Mouse (Mus musculus) neural tube, embryonic 15.5 days (tissue): ENCODE measurements at regions not wholly inside any gene's neighbourhood (a gene's known extent, or its start where the extent isn't known, plus 50 kb on each side); places are given as distances from the start of the nearest gene placed in this dataset.
"Not testable (repeated sequence)": the region's sequence is repeated elsewhere in the genome, so short reads cannot be mapped to it uniquely, and the experiment has no call there.

Experiments
- ATAC-seq: fragments of 200-750 bp; cut with Nextera tagmentation; 2 replicates; pipeline ENCODE4 v1.8.0; 2017; ENCODE audit warnings: mild to moderate bottlenecking, moderate TSS enrichment, moderate library complexity; ENCODE audit not compliant: low FRiP score
- H3K27ac ChIP-seq: fragments of 300-500 bp; sonication (generic); replicated peaks from 2 replicates; pipeline ENCODE4 v1.5.1; 2015; ENCODE audit warnings: mild to moderate bottlenecking, inconsistent platforms
- H3K27me3 ChIP-seq: fragments of 300-500 bp; sonication (generic); replicated peaks from 2 replicates; pipeline ENCODE4 v1.6.1; 2015; ENCODE audit warnings: inconsistent platforms
- H3K36me3 ChIP-seq: fragments of 300-500 bp; sonication (generic); 2 replicates; pipeline ENCODE4 v1.6.1; 2015; ENCODE audit warnings: inconsistent platforms
- H3K4me1 ChIP-seq: fragments of 300-500 bp; sonication (generic); 2 replicates; pipeline ENCODE4 v1.6.1; 2015; ENCODE audit warnings: inconsistent platforms
- H3K4me2 ChIP-seq: fragments of 300-500 bp; sonication (generic); 2 replicates; pipeline ENCODE4 v1.6.1; 2015; ENCODE audit warnings: inconsistent platforms, mild to moderate bottlenecking, moderate library complexity
- H3K4me3 ChIP-seq: fragments of 300-500 bp; sonication (generic); replicated peaks from 2 replicates; pipeline ENCODE4 v1.5.1; 2015; ENCODE audit warnings: mild to moderate bottlenecking, inconsistent platforms
- H3K9ac ChIP-seq: fragments of 300-500 bp; sonication (generic); replicated peaks from 2 replicates; pipeline ENCODE4 v1.6.1; 2015; ENCODE audit warnings: mild to moderate bottlenecking, inconsistent platforms
- H3K9me3 ChIP-seq: fragments of 300-500 bp; sonication (generic); replicated peaks from 2 replicates; pipeline ENCODE4 v1.6.1; 2016; ENCODE audit warnings: inconsistent platforms
- WGBS: fragments of 180-500 bp; shearing (Covaris S2); methylation state at CpG from one replicate; pipeline ENCODE4 v1.1.7; 2015; ENCODE audit warnings: mixed read lengths; 5-methylcytosine and 5-hydroxymethylcytosine counted together

DNA sequence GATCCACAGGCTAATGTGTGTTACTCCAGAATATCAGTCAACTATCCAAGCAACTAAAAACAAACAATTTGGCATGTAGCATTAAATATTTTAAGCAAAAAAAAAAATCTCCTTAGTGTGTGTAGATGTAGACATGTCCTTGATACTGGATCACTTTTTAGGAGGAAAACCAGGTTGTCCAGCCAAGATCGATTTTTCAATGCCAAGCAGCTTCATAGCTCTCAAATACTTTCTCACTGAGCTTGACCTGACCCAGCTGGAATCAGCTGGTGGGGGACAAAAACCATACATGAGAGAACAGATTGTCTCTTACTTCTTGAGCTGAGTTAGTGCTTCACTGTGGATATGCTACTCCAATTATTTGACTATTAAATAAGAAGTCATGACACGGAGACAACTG, 147.6 kb upstream of the Gm11146 start:
- Histone ChIP-seq H3K9ac (no peak overlapping the region), H3K4me3 (no peak overlapping the region), H3K27me3 (no peaks in the 10 kb centered on the region), H3K4me1 (no peaks in the 10 kb centered on the region), H3K9me3 (no peaks in the 10 kb centered on the region), H3K27ac (no peak overlapping the region), H3K4me2 (no peak overlapping the region), H3K36me3 (no peaks in the 10 kb centered on the region)
- 86% methylated on average over 2 of the region's 2 CpGs for WGBS
- ATAC-seq = no peak

DNA sequence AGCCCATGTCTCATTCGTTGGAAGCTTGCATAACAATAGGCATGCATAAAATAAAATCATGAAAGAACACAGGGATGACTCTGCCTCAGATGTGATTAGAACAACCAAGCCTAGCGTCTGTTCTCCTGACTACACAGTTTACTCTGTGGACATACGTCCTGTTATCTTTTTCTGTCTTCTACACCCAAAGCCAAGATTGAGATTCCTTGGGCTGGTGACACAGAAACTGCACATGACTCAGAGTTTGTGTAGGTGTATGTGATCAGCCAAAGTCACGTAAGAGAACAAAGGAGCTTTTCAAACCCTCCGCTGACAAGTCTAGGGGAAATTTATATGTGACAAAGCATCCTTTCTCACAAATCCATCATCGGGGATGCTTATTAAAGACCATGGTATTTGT, 141.9 kb upstream of the Gm11146 start:
- Histone ChIP-seq H3K4me3 (no peak overlapping the region), H3K4me2 (no peak overlapping the region), H3K9me3 (no peaks in the 10 kb centered on the region), H3K9ac (no peak overlapping the region), H3K27ac (no peak overlapping the region), H3K4me1 (no peaks in the 10 kb centered on the region), H3K36me3 (no peaks in the 10 kb centered on the region), H3K27me3 (no peaks in the 10 kb centered on the region)
- 84% methylated on average over 6 of the region's 6 CpGs for WGBS
- ATAC-seq = no peak

DNA sequence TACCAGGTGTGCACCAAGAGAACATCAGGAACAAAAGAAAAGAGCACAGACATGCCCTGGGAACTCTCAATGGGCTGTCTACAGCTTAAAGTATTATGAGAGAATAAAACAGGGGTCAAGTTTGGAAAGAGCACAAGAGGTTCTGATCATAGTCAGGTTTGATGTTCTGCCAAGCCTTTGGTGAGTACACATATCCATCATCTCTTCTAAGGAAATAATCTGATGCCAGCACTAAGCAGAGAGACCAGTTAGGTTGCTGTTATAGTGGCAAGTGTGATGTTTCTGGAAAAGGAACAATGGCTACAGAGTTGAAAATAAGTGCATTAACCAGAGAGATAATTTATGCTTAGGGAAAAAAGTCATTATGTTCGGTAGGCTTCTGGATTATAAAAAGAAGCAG, 136.9 kb upstream of the Gm11146 start:
- H3K4me2 ChIP-seq = no peak overlapping the region
- H3K9me3 ChIP-seq = no peaks in the 10 kb centered on the region
- ATAC-seq = no peak
- no peak overlapping the region for H3K4me3 ChIP-seq
- H3K27me3 ChIP-seq = no peaks in the 10 kb centered on the region
- H3K36me3 ChIP-seq = no peaks in the 10 kb centered on the region
- no peak overlapping the region for H3K27ac ChIP-seq
- no peaks in the 10 kb centered on the region for H3K4me1 ChIP-seq
- no peak overlapping the region for H3K9ac ChIP-seq
- 51% methylated on average over 1 of the region's 1 CpGs for WGBS

DNA sequence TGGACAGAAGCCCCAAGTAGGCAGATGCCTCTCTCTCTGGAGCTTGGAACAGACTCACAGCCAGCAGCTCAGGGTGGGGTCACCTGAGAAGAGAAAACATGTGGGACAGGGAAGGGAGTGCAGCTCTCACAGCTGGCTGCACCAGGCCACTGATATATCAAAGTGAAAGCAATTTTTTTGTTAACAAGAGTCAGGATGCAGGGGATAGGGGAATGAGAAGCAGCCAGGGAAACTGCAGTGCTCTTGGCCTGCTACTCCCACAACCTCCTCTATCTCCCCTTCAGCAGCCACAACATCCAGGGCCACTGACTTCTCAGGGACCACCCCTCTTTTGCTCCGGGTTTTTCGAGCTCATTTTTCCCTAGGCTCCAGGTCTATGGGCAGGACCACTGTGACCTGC, 117.5 kb upstream of the Gm11146 start:
- no peaks in the 10 kb centered on the region for H3K4me1 ChIP-seq
- no peak overlapping the region for H3K9ac ChIP-seq
- ATAC-seq = no peak
- H3K27ac ChIP-seq = no peak overlapping the region
- H3K36me3 ChIP-seq = no peaks in the 10 kb centered on the region
- H3K9me3 ChIP-seq = no peaks in the 10 kb centered on the region
- H3K4me3 ChIP-seq = no peak overlapping the region
- 95% methylated on average over 2 of the region's 2 CpGs for WGBS
- no peaks in the 10 kb centered on the region for H3K27me3 ChIP-seq
- no peak overlapping the region for H3K4me2 ChIP-seq

DNA sequence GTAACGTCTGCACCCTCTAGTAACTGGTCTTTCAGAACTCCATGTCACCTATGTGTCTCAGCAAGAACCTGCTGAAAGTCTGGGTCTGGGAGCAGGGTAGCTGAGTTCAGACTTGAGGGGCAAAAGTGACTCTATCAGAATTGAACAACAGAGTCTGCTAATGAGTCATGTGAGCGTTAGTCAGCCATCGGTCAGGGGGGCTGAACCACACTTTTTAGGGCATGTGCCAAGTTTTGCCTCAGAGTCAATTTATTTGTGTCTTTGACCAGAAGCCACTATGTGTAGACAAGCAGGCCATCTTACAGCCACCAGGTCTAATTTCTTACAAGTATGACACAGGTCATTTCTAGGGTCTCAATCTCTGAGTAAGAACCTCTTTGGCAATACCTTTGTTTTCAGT, 115.9 kb upstream of the Gm11146 start:
- WGBS = 90% methylated on average over 3 of the region's 3 CpGs
- H3K4me1 ChIP-seq, H3K27ac ChIP-seq, H3K9me3 ChIP-seq, ATAC-seq, H3K4me3 ChIP-seq, H3K27me3 ChIP-seq, H3K4me2 ChIP-seq, H3K36me3 ChIP-seq, H3K9ac ChIP-seq: not testable (repeated sequence)

DNA sequence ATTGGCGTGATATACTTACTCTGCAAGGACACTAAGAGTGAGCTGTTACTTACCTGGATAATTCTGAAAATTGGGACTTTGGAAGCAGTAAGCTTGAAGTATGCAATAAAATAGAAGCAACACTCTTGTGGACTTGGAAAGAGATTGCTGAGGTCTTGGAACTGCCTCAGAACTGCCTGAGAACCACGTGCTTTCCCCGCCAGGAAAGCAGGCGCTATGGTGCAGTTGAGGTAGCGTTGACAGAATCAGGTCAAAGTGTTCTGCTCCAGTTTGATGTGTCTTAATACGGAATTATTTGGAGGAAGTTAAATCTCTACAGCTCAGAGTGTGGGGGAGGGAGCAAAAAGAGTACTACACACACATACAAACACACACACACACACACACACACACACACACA, 102.8 kb upstream of the Gm11146 start:
- no peak overlapping the region for H3K4me2 ChIP-seq
- H3K27ac ChIP-seq = no peak overlapping the region
- no peak for ATAC-seq
- H3K27me3 ChIP-seq = no peaks in the 10 kb centered on the region
- no peak overlapping the region for H3K9ac ChIP-seq
- H3K36me3 ChIP-seq = no peaks in the 10 kb centered on the region
- WGBS = 92% methylated on average over 6 of the region's 6 CpGs
- H3K9me3 ChIP-seq = no peaks in the 10 kb centered on the region
- H3K4me1 ChIP-seq = no peaks in the 10 kb centered on the region
- no peak overlapping the region for H3K4me3 ChIP-seq

DNA sequence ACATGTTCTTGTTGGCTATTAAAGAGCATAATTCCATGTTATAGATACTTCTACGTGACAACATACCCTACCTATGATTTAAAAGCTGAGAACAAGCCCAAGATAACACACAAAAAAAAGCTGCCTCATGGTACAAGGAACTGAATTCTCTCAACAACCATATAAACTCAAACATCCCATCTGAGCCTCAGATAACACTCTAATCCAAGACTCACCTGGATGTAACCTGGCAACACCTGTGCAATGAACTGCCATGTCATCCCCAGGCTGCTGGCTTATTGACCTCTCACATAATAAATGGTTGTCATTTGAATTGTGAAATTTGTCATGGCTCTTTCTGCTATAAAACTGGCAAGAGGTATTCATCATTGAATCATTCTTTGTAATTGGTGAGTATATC, 93.5 kb upstream of the Gm11146 start:
- Histone ChIP-seq H3K27me3 (no peaks in the 10 kb centered on the region), H3K4me1 (no peaks in the 10 kb centered on the region), H3K9ac (no peak overlapping the region), H3K4me2 (no peak overlapping the region), H3K9me3 (no peaks in the 10 kb centered on the region), H3K4me3 (no peak overlapping the region), H3K36me3 (no peaks in the 10 kb centered on the region), H3K27ac (no peak overlapping the region)
- WGBS = 74% methylated on average over 1 of the region's 1 CpGs
- ATAC-seq = no peak

DNA sequence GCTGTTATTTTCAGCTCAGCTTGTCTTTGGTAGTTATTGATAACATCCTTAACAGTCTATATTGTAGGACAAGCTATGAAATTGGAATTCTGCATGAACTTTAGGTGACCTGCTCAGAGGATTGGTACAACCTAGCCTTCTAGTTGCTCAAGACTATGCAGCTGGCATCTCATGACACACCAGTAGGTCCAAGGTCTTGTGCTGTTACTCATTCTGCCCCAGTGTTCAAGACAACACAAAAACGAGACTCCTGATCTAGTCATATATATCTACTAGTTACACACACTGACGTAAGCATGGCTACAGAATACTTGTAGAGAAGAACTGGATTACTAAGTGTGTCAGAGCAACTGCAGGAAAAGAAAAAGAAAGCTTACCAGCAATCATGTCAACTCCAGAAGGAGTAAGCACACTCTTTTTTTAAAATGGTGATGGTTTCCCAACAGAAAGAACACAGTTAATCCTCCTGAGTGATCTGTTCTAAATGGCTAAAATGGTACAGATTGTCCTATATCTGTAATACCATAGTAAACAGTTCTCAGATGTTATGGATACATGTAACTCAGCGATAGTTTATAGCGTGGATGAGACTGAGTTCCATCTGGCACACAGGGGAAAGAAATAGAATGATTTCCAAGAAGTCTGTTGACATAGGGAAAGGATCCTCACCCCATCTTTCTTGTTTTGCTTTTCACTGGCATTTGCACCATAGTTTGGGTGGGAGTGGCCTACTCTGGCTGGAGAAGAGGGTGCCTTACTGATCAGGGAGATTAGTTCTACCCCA, 85.4 kb upstream of the Gm11146 start:
- H3K4me3 ChIP-seq = no peak overlapping the region
- WGBS = 86% methylated on average over 4 of the region's 4 CpGs
- no peak overlapping the region for H3K4me2 ChIP-seq
- no peaks in the 10 kb centered on the region for H3K27me3 ChIP-seq
- no peaks in the 10 kb centered on the region for H3K9me3 ChIP-seq
- peaks cover 17% of the 10 kb centered on the region for H3K4me1 ChIP-seq
- H3K27ac ChIP-seq = peak overlapping the region; percentile 37
- no peaks in the 10 kb centered on the region for H3K36me3 ChIP-seq
- H3K9ac ChIP-seq = no peak overlapping the region
- ATAC-seq = no peak

DNA sequence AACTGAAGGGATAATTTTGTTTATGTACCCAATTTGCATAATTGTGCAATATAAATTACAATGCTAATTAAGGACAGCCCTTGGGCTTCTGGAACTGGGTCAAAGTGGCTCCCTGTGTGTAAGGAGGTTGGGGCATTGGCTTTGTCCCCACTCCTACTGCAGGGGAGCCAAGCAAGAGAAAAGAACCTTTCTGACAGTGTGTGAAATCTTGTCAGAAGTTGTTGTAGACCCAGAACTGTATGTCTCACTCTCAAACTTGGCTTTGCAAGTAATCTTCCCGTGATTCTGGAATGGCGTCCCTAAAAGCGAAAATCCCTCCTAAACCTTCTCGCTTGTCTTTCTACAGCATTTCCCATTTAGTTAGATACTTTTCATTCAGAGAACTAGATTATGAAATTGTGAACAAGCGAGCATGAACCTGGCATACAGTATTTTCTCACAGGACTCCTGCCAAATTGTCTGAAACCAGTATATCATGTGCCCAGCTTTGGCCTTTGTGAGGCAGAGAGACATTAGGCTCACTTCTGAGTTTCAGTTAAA, 83.8 kb upstream of the Gm11146 start:
- H3K9ac ChIP-seq = no peak overlapping the region
- WGBS = 65% methylated on average over 5 of the region's 5 CpGs
- no peaks in the 10 kb centered on the region for H3K36me3 ChIP-seq
- H3K4me1 ChIP-seq = peaks cover 17% of the 10 kb centered on the region
- H3K4me3 ChIP-seq = no peak overlapping the region
- peak; percentile 89 for ATAC-seq
- H3K27me3 ChIP-seq = no peaks in the 10 kb centered on the region
- peak overlapping the region; percentile 69 for H3K27ac ChIP-seq
- H3K4me2 ChIP-seq = 0 out of 2 replicates have a peak overlapping the region, but pooled peaks have one; percentile 8
- H3K9me3 ChIP-seq = no peaks in the 10 kb centered on the region

DNA sequence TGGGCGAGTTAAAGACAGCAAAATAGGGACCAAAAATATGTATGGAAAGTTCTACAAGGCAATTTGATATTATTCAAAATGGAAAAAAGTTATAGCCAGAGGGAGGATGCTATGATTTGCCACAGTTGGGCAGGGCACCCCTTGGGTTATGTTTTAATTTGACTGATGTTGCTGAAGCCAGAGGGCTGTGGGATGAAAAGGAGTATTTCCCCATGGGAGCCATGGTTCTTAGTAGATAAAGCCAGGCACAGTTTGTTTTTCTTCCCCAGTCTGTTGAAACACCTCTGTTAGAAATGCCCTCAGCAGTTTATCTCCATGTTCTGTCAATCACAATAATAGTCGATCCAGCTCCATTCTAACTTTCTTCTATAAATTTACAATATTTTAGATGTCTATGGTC, 82.6 kb upstream of the Gm11146 start:
- H3K27ac ChIP-seq = peak overlapping the region; percentile 69
- no peaks in the 10 kb centered on the region for H3K9me3 ChIP-seq
- no peak overlapping the region for H3K9ac ChIP-seq
- H3K4me3 ChIP-seq = no peak overlapping the region
- H3K4me1 ChIP-seq = peaks cover 17% of the 10 kb centered on the region
- H3K4me2 ChIP-seq = no peak overlapping the region
- ATAC-seq = no peak
- no peaks in the 10 kb centered on the region for H3K36me3 ChIP-seq
- no peaks in the 10 kb centered on the region for H3K27me3 ChIP-seq
- 59% methylated on average over 2 of the region's 2 CpGs for WGBS

DNA sequence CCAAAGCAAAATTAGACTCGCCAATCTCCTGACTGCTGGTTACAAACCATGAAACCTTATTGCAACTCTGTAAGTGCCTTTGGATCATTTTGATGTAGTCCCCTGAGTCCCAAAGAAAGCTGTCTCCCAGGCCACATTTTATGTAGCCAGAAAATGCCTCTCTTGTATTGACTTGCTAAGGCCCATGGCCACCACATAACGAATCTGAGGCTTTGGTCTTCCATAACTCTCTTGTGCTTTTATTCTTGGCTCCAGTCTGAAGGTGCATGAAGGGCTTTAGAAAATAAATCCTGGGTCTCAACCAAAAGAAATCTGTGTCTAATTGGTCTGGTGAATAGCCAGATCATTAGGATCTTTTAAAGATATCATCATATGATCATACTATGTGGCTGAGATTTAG, 77.3 kb upstream of the Gm11146 start:
- Histone ChIP-seq H3K9ac (no peak overlapping the region), H3K9me3 (no peaks in the 10 kb centered on the region), H3K4me1 (peaks cover 9% of the 10 kb centered on the region), H3K36me3 (no peaks in the 10 kb centered on the region), H3K27ac (no peak overlapping the region), H3K4me2 (no peak overlapping the region), H3K27me3 (no peaks in the 10 kb centered on the region), H3K4me3 (no peak overlapping the region)
- WGBS = 33% methylated on average over 2 of the region's 2 CpGs
- no peak for ATAC-seq

DNA sequence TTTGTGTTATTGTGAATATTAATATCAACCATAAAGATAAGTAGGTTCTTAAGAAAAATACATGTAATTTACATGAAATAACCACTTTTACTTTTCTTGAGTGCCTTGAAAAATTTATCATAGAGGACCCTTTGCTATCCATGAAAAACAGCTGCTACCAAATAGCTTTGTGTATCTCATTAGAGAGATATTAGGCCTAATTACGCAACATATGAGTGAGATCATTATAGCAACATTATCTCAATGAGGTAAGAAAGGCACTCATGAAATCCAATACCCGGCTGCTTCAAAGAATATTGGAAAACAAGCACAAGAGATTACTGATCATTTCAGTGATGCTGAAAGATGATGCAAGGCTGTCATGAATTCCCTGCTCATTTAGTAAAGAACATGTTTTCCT, 74.9 kb upstream of the Gm11146 start:
- Histone ChIP-seq H3K36me3 (no peaks in the 10 kb centered on the region), H3K27ac (peak overlapping the region; percentile 66; the same call in 1 of the 2 replicates), H3K9ac (no peak overlapping the region), H3K4me2 (no peak overlapping the region), H3K27me3 (no peaks in the 10 kb centered on the region), H3K4me1 (peaks cover 8% of the 10 kb centered on the region), H3K4me3 (no peak overlapping the region), H3K9me3 (no peaks in the 10 kb centered on the region)
- 40% methylated on average over 2 of the region's 2 CpGs for WGBS
- no peak for ATAC-seq
